Mouse (Mus musculus): ENCODE data around the gene Gm5155. TPM values are rescaled to one million over a fixed set of nuclear protein-coding genes. Genes with fewer than 3 reads are reported as not detected.
"Not testable (repeated sequence)": the region's sequence is repeated elsewhere in the genome, so short reads cannot be mapped to it uniquely, and the experiment has no call there.

Gene Gm5155
- not detected for total RNA-seq (2021)
- long read RNA-seq, experiment 1 = 0 reads
- long read RNA-seq, experiment 2 = 0 reads

- no peak for DNase-seq (ENCODE audit: low spot score in 2 of 2)
Measured at GRCm38 (mm10) chr7:17871467-17871866, at the start of gene Gm5155. Gene Gm5155 (plus strand): TSS chr7:17871767.

- DNase-seq (ENCODE audit: low spot score in 2 of 2) = no peak
Measured at GRCm38 (mm10) chr7:17870776-17871175, 791 bp upstream of the Gm5155 start.

GRCm38 (mm10) chr7:17895341-17895740, 23.8 kb downstream of the Gm5155 start:
- not testable (repeated sequence) for DNase-seq (ENCODE audit: low spot score in 2 of 2)

GRCm38 (mm10) chr7:17903146-17903915, 31.8 kb downstream of the Gm5155 start:
- DNase-seq (ENCODE audit: low spot score in 2 of 2) = no peak

Other genes with a start within 250 kb of the Gm5155 start
- gene Ceacam5, start 158.5 kb upstream of the Gm5155 start, total RNA-seq (2021) = not detected
- gene Ceacam14, start 59.1 kb upstream of the Gm5155 start, total RNA-seq (2021) = not detected
- gene Ceacam11, start 100.4 kb downstream of the Gm5155 start, total RNA-seq (2021) = not detected
- gene Ceacam13, start 138.1 kb downstream of the Gm5155 start, total RNA-seq (2021) = not detected
- not detected for gene Ceacam12, start 194.2 kb downstream of the Gm5155 start, total RNA-seq (2021)

Data from left cerebral cortex, adult 18-20 months (tissue).